Mouse (Mus musculus) erythroblast, embryonic 14.5 days (primary cell): ENCODE measurements around the gene Tlcd2.

Experiments
- GATA1 ChIP-seq: IDR thresholded peaks from 2 replicates; pipeline ENCODE4 v1.6.1; 2012; ENCODE audit warnings: low read length, inconsistent platforms, mixed read lengths
- TAL1 ChIP-seq: IDR thresholded peaks from 3 replicates; pipeline ENCODE4 v1.6.1; 2012; ENCODE audit warnings: low read length, inconsistent platforms, mixed read lengths

DNA sequence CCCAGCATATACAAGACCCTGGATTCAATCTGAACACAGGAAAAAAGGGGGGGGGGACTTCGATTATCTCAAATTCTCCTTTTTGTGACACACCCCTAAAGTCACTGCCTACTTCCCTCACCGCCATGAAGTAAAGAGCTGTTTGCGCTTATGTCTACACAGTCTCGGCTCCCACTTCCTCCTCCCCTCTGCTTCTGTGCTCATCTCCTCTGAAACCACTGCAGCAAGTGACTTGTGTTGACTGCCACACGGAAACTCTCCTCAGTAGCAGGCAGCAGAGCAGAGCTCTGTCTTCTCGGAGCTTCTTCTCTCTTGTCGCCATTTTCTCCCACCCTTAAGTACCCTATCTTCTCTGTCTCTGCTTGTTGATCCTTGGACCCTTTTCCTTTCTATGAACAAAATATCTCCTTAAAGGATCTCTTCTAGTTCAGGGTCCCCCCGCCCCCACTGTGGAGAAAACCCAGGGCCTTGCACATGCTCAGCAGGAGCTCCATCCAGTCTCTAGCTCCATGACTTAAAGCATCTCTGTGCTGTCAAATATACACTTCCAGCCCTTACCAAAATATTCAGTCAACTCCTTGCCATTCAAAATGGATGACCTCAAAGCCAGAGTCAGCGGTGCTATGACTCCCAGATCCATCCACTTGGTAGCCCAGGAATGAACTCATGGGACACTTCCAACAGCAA, 32.4 kb upstream of the Tlcd2 start:
- TF ChIP-seq TAL1 = no peak
- TF ChIP-seq GATA1 = no peak
